Mouse (Mus musculus) heart, postnatal 0 days (tissue): ENCODE measurements around the gene Npas3. TPM values are rescaled to one million over a fixed set of nuclear protein-coding genes. Genes with fewer than 3 reads are reported as not detected.

Source experiments
- ATAC-seq: fragments of 200-750 bp; cut with Nextera tagmentation; 2 replicates; pipeline ENCODE4 v1.8.0; 2017; ENCODE audit warnings: low read depth, moderate number of reproducible peaks, moderate library complexity; ENCODE audit not compliant: insufficient read depth
- DNase-seq: peaks from one replicate; pipeline ENCODE4 v3.0.0-alpha.2; 2016; ENCODE audit warnings: low spot score
- H3K27ac ChIP-seq: fragments of 300-500 bp; sonication (generic); 2 replicates; pipeline ENCODE4 v1.5.1; 2014; ENCODE audit warnings: low read depth, mild to moderate bottlenecking
- H3K27me3 ChIP-seq: fragments of 300-500 bp; sonication (generic); 2 replicates; pipeline ENCODE4 v1.6.1; 2014; ENCODE audit warnings: low read length, mixed read lengths; ENCODE audit not compliant: control insufficient read depth, insufficient read depth
- H3K36me3 ChIP-seq: fragments of 300-500 bp; sonication (generic); replicated peaks from 2 replicates; pipeline ENCODE4 v1.6.1; 2014; ENCODE audit warnings: low read length, mixed read lengths; ENCODE audit not compliant: control insufficient read depth, insufficient read depth
- H3K4me1 ChIP-seq: fragments of 300-500 bp; sonication (generic); 2 replicates; pipeline ENCODE4 v1.6.1; 2014; ENCODE audit warnings: antibody characterized with exemption; ENCODE audit not compliant: control insufficient read depth, insufficient read depth
- H3K4me2 ChIP-seq: fragments of 300-500 bp; sonication (generic); 2 replicates; pipeline ENCODE4 v1.6.1; 2014; ENCODE audit warnings: low read depth, mild to moderate bottlenecking, low read length, moderate library complexity
- H3K4me3 ChIP-seq: fragments of 300-500 bp; sonication (generic); 2 replicates; pipeline ENCODE4 v1.5.1; 2014; ENCODE audit warnings: low read depth, low read length
- H3K9ac ChIP-seq: fragments of 300-500 bp; sonication (generic); replicated peaks from 2 replicates; pipeline ENCODE4 v1.6.1; 2014; ENCODE audit warnings: low read depth, low read length, mixed read lengths
- H3K9me3 ChIP-seq: fragments of 300-500 bp; sonication (generic); replicated peaks from 2 replicates; pipeline ENCODE4 v1.6.1; 2016; ENCODE audit warnings: low read length; ENCODE audit not compliant: control insufficient read depth
- CTCF ChIP-seq: IDR thresholded peaks from 2 replicates; pipeline ENCODE4 v1.5.1; 2016; ENCODE audit warnings: antibody characterized with exemption, control low read depth, low read depth
- EP300 ChIP-seq: IDR thresholded peaks from 2 replicates; pipeline ENCODE4 v1.6.1; 2016; ENCODE audit warnings: antibody characterized with exemption, low read depth
- WGBS: fragments of 180-500 bp; shearing (Covaris S2); extraction: QIAGEN DNeasy Blood & Tissue Kit; methylation state at CpG from one replicate; pipeline ENCODE4 v1.1.7; 2014; 5-methylcytosine and 5-hydroxymethylcytosine counted together
- polyA plus RNA-seq: library from polyadenylated mRNA; unstranded; fragments of >200 nt; fragmentation: Nextera tagmentation; extraction: Ambion mirVana; gene quantifications from 2 replicates; pipeline ENCODE4 v1.2.1, GENCODE M21; 2015
- total RNA-seq: library from RNA; depleted of rRNA; stranded (reverse); fragments of >200 nt; gene quantifications from 2 replicates; pipeline ENCODE4 v1.2.3, GENCODE M21; 2014; ENCODE audit warnings: low replicate concordance

Npas3 gene
- total and polyA plus RNA-seq, 2 experiments from 2014 or later = 0.50 to 0.61 TPM

DNA sequence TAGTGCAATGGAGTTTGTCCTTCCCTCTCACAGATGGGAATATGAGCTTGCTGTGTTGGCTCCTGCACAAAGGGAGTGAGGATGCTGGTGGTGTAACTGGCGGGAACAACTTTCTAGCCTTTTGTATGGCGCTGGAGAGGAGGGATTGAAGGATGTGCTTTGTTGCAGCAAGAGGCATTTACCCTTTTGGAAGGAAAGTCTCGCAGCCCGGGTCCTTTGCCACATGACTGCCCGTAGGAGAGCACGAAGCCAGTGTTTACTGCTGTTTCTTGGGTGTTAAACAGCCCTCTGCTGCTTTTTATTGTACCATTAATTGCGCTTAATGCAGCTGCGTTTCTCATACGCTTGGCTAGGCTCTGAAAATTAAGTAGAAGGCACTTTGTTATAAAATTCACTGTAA is 375.3 kb downstream of the Npas3 start:
- no peak overlapping the region for H3K9ac ChIP-seq
- H3K27me3 ChIP-seq = no peaks in the 10 kb centered on the region
- H3K4me2 ChIP-seq = no peak overlapping the region
- TF ChIP-seq CTCF (no peak), EP300 (no peak)
- no peaks in the 10 kb centered on the region for H3K9me3 ChIP-seq
- ATAC-seq (no peak), DNase-seq (no peak)
- H3K36me3 ChIP-seq = no peaks in the 10 kb centered on the region
- no peaks in the 10 kb centered on the region for H3K4me1 ChIP-seq
- no peak overlapping the region for H3K4me3 ChIP-seq
- no peak overlapping the region for H3K27ac ChIP-seq
- WGBS = 86% methylated on average over 9 of the region's 9 CpGs

DNA sequence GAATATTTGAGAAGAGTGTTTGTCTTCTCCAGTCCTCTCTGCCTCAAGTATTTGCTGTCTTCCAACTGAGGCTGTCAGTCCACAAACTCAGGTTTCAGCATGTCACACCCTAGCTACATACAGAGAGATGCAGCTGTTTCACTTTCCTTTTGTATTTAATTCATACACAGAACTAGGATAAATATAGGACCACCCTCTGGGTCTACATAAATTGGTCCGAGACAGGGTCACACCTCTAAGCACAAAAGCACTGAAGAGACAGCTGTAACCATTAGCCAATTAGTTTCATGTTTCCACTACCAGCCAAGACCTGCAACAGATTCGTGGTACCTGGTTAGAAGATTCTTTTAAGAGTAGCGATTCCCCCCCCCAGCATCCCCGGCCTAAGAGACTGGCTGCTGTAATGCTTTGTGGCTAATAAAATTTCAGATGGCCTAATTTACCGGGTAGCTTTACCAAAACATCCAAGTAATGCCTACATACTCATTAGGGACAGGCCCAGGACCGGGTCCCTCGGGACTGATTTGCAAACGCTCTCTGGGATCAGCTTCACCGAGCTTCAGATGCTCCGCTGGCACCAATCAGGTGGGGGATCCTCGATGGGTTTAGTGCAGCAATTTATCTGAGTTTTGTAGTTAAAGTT is 376.0 kb downstream of the Npas3 start:
- Histone ChIP-seq H3K4me3 (no peak overlapping the region), H3K27me3 (no peaks in the 10 kb centered on the region), H3K4me2 (no peak overlapping the region), H3K4me1 (no peaks in the 10 kb centered on the region), H3K27ac (no peak overlapping the region), H3K36me3 (no peaks in the 10 kb centered on the region), H3K9ac (no peak overlapping the region), H3K9me3 (no peaks in the 10 kb centered on the region)
- ATAC-seq (no peak), DNase-seq (no peak)
- TF ChIP-seq EP300 (no peak), CTCF (no peak)
- WGBS = 83% methylated on average over 11 of the region's 11 CpGs

DNA sequence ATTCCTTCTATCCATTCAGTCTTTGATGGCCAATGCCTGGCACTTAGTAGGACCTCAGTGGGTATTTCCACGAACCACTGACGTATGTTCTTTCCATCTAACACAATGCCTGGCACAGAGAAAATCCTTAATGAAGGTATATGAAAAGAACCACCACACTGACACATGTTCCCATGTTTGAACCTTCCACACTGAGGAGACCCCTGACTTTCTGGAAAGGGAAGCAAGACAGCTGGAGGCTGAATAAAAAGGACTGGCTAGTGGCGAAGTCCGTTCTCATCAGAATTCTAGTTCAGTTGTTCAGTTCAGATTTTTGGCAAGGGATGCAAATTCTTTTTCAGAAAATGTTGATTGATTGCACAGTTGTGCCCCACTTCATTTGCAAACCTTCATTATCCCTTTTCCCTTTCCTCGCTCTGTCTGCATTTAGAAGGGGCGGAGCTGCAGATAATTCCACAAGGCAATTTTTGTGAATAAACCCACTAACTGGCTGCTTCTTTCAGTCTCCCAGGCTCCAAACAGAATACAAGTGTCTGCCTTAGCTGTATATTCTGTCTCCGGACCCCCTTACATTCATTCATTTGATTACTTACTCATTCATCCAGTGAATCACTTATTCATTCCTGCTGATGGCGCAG is 381.1 kb downstream of the Npas3 start:
- WGBS = 85% methylated on average over 8 of the region's 8 CpGs
- no peak overlapping the region for H3K27ac ChIP-seq

DNA sequence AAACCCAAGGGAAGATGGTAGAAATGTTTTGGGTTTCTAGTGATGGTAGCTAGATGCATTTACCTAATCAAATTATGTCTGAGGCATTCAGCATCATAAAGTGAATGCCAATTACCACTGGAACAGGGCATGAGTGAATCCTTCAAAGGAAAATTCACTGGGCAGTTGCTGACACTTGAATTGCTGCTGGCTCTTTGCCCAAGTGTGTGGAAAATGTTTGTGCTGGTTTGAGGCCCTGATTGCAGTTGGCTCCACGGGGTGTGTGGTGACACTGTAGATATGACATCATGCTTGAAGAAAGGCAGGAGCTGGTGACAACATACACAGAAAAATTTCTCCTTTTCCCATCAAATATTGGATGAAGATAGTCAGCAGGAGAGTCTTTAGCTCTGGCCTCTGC is 382.1 kb downstream of the Npas3 start:
- DNase-seq (peak; percentile 16), ATAC-seq (no peak)
- Histone ChIP-seq H3K4me3 (no peak overlapping the region), H3K36me3 (no peaks in the 10 kb centered on the region), H3K4me2 (no peak overlapping the region), H3K9ac (no peak overlapping the region), H3K4me1 (no peaks in the 10 kb centered on the region), H3K9me3 (no peaks in the 10 kb centered on the region), H3K27me3 (no peaks in the 10 kb centered on the region), H3K27ac (no peak overlapping the region)
- WGBS = 3% methylated on average over 1 of the region's 1 CpGs
- TF ChIP-seq EP300 (no peak), CTCF (no peak)

More for the DNA sequence above, 381.1 kb downstream of the Npas3 start:
- H3K9ac ChIP-seq = no peak overlapping the region
- TF ChIP-seq CTCF (no peak), EP300 (no peak)
- H3K27me3 ChIP-seq = no peaks in the 10 kb centered on the region
- no peak overlapping the region for H3K4me3 ChIP-seq
- DNase-seq (no peak), ATAC-seq (no peak)
- H3K9me3 ChIP-seq = no peaks in the 10 kb centered on the region
- H3K4me1 ChIP-seq = no peaks in the 10 kb centered on the region
- no peaks in the 10 kb centered on the region for H3K36me3 ChIP-seq
- H3K4me2 ChIP-seq = no peak overlapping the region

DNA sequence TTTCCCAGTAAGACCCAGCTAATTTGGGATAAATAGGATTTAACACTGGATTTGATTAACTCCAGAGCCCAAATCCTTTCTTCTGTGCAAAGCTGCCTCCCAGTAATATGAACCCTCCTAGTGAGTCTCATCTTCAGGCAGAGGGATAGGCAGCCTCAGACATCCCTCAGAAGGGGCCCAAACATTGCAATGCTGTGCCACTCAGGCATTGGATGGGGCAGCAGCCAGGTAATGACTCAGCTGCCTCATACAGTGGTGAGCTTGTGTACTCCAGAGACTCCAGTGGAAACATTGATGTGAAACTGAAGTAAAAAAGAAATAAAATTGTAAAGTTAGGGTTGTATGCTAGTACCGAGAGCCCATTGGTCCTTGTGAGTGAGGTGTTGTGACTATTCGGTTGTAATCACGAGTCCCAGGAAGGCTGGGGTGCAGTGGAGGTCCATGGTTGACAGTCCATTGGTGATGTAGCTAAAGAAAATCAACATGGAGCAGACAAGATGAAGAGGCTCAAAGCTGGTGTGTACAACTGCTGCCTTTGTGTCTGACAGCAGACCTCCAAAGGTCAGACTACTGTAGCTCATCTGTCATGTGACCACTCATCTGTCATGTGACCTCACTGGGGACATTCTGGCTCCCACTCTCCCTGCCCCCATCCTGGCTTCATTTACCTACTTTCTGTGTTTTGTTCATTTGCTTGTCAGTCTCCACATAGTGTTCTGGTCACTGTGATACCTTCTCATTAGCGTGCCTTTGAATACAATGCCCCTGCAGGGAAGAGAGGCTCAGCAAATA is 383.0 kb downstream of the Npas3 start:
- DNase-seq (no peak), ATAC-seq (no peak)
- Histone ChIP-seq H3K27me3 (no peaks in the 10 kb centered on the region), H3K9me3 (no peaks in the 10 kb centered on the region), H3K4me3 (no peak overlapping the region), H3K9ac (no peak overlapping the region), H3K4me2 (no peak overlapping the region), H3K4me1 (no peaks in the 10 kb centered on the region), H3K27ac (no peak overlapping the region), H3K36me3 (no peaks in the 10 kb centered on the region)
- TF ChIP-seq EP300 (no peak), CTCF (no peak)
- 88% methylated on average over 4 of the region's 4 CpGs for WGBS
